Mouse (Mus musculus) hindbrain, embryonic 12.5 days (tissue): Measurements from ENCODE around the gene Ncan. TPM values are rescaled to one million over a fixed set of nuclear protein-coding genes. Genes with fewer than 3 reads are reported as not detected.

Source experiments
- ATAC-seq: fragments of 200-750 bp; cut with Nextera tagmentation; 2 replicates; pipeline ENCODE4 v1.8.0; 2017; ENCODE audit warnings: moderate TSS enrichment; ENCODE audit not compliant: low FRiP score
- H3K27ac ChIP-seq: fragments of 300-500 bp; sonication (generic); 2 replicates; pipeline ENCODE4 v1.5.1; 2016; ENCODE audit warnings: mild to moderate bottlenecking
- H3K27me3 ChIP-seq: fragments of 300-500 bp; sonication (generic); 2 replicates; pipeline ENCODE4 v1.6.1; 2016; ENCODE audit warnings: mild to moderate bottlenecking
- H3K36me3 ChIP-seq: fragments of 300-500 bp; sonication (generic); 2 replicates; pipeline ENCODE4 v1.6.1; 2016; ENCODE audit warnings: mild to moderate bottlenecking
- H3K4me1 ChIP-seq: fragments of 300-500 bp; sonication (generic); 2 replicates; pipeline ENCODE4 v1.6.1; 2016
- H3K4me2 ChIP-seq: fragments of 300-500 bp; sonication (generic); replicated peaks from 2 replicates; pipeline ENCODE4 v1.6.1; 2016; ENCODE audit warnings: mild to moderate bottlenecking
- H3K4me3 ChIP-seq: fragments of 300-500 bp; sonication (generic); 2 replicates; pipeline ENCODE4 v1.5.1; 2016; ENCODE audit warnings: mild to moderate bottlenecking
- H3K9ac ChIP-seq: fragments of 300-500 bp; sonication (generic); 2 replicates; pipeline ENCODE4 v1.6.1; 2016; ENCODE audit warnings: mild to moderate bottlenecking, moderate library complexity
- H3K9me3 ChIP-seq: fragments of 300-500 bp; sonication (generic); replicated peaks from 2 replicates; pipeline ENCODE4 v1.6.1; 2016; ENCODE audit warnings: mild to moderate bottlenecking
- WGBS: fragments of 180-500 bp; shearing (Covaris S2); methylation state at CpG from one replicate; pipeline ENCODE4 v1.1.7; 2016; 5-methylcytosine and 5-hydroxymethylcytosine counted together
- polyA plus RNA-seq: library from polyadenylated mRNA; unstranded; fragments of >200 nt; fragmentation: Nextera tagmentation; extraction: Ambion mirVana; gene quantifications from 2 replicates; pipeline ENCODE4 v1.2.1, GENCODE M21; 2016

Ncan gene
- polyA plus RNA-seq, 1 experiment from 2014 or later = 92.0 TPM

GRCm38 (mm10) chr8:70139981-70140380 lies 19.3 kb upstream of the Ncan start:
- peaks cover 21% of the 10 kb centered on the region for H3K4me1 ChIP-seq
- peak overlapping the region; percentile 79 for H3K9ac ChIP-seq
- H3K27ac ChIP-seq = peak overlapping the region; percentile 85
- H3K27me3 ChIP-seq = no peaks in the 10 kb centered on the region
- peaks cover 49% of the 10 kb centered on the region for H3K36me3 ChIP-seq
- H3K4me3 ChIP-seq = peak overlapping the region; percentile 73
- WGBS = 16% methylated on average over 9 of the region's 9 CpGs
- H3K4me2 ChIP-seq = peak overlapping the region; percentile 83
- ATAC-seq = no peak
- H3K9me3 ChIP-seq = no peaks in the 10 kb centered on the region

- no peaks in the 10 kb centered on the region for H3K27me3 ChIP-seq
- peak within 1 kb of the TSS; percentile 73 for H3K4me3 ChIP-seq
- WGBS = under 1% methylated on average over 46 of the region's 46 CpGs
- H3K9ac ChIP-seq = peak within 1 kb of the TSS; percentile 79
- H3K4me2 ChIP-seq = peak within 1 kb of the TSS; percentile 83
- peaks cover 49% of the 10 kb centered on the region for H3K36me3 ChIP-seq
- ATAC-seq = peak; percentile 98
- peaks cover 21% of the 10 kb centered on the region for H3K4me1 ChIP-seq
- H3K27ac ChIP-seq = peak within 1 kb of the TSS; percentile 85
- H3K9me3 ChIP-seq = no peaks in the 10 kb centered on the region
Measured at GRCm38 (mm10) chr8:70139026-70139857, 18.6 kb upstream of the Ncan start, which contains the start of the genes Rfxank, Borcs8 and Mef2b. Rfxank (minus strand) TSS chr8:70139154. Borcs8 (plus strand) TSS chr8:70139499. Mef2b (plus strand) TSS chr8:70139711.

- H3K4me3 ChIP-seq = peak overlapping the region; percentile 73
- no peaks in the 10 kb centered on the region for H3K9me3 ChIP-seq
- H3K36me3 ChIP-seq = peaks cover 50% of the 10 kb centered on the region
- peaks cover 21% of the 10 kb centered on the region for H3K4me1 ChIP-seq
- H3K27me3 ChIP-seq = no peaks in the 10 kb centered on the region
- 79% methylated on average over 4 of the region's 4 CpGs for WGBS
- no peak for ATAC-seq
- peak overlapping the region; percentile 83 for H3K4me2 ChIP-seq
- H3K27ac ChIP-seq = no peak overlapping the region
- H3K9ac ChIP-seq = peak overlapping the region; percentile 41
Measured at GRCm38 (mm10) chr8:70137890-70138289, 17.2 kb upstream of the Ncan start.

- 91% methylated on average over 4 of the region's 4 CpGs for WGBS
- H3K36me3 ChIP-seq = peaks cover 46% of the 10 kb centered on the region
- no peaks in the 10 kb centered on the region for H3K9me3 ChIP-seq
- no peak overlapping the region for H3K27ac ChIP-seq
- no peak for ATAC-seq
- no peak overlapping the region for H3K9ac ChIP-seq
- H3K27me3 ChIP-seq = no peaks in the 10 kb centered on the region
- H3K4me3 ChIP-seq = no peak overlapping the region
- H3K4me1 ChIP-seq = peaks cover 27% of the 10 kb centered on the region
- H3K4me2 ChIP-seq = no peak overlapping the region
Measured at GRCm38 (mm10) chr8:70136591-70136990, 15.9 kb upstream of the Ncan start.

- Histone ChIP-seq H3K4me3 (no peak overlapping the region), H3K27ac (no peak overlapping the region), H3K4me2 (no peak overlapping the region), H3K27me3 (no peaks in the 10 kb centered on the region), H3K9me3 (no peaks in the 10 kb centered on the region), H3K9ac (no peak overlapping the region), H3K4me1 (peaks cover 20% of the 10 kb centered on the region), H3K36me3 (peaks cover 46% of the 10 kb centered on the region)
- ATAC-seq = no peak
- WGBS = 96% methylated on average over 9 of the region's 9 CpGs
Measured at GRCm38 (mm10) chr8:70134931-70135330, 14.3 kb upstream of the Ncan start.

- Histone ChIP-seq H3K36me3 (peaks cover 46% of the 10 kb centered on the region), H3K9me3 (no peaks in the 10 kb centered on the region), H3K4me1 (peaks cover 20% of the 10 kb centered on the region), H3K4me2 (no peak overlapping the region), H3K4me3 (no peak overlapping the region), H3K27me3 (no peaks in the 10 kb centered on the region), H3K9ac (no peak overlapping the region), H3K27ac (no peak overlapping the region)
- no peak for ATAC-seq
- WGBS = 94% methylated on average over 5 of the region's 5 CpGs
Measured at GRCm38 (mm10) chr8:70134086-70134485, 13.4 kb upstream of the Ncan start.

- WGBS = 2% methylated on average over 37 of the region's 37 CpGs
Measured at GRCm38 (mm10) chr8:70131166-70131883, 10.7 kb upstream of the Ncan start, which contains the start of gene Nr2c2ap. Nr2c2ap (plus strand) TSS chr8:70131333.

GRCm38 (mm10) chr8:70130066-70130465 lies 9.4 kb upstream of the Ncan start:
- Histone ChIP-seq H3K9ac (no peak overlapping the region), H3K4me2 (no peak overlapping the region), H3K27me3 (no peaks in the 10 kb centered on the region; the same call in 1 of the 2 replicates), H3K9me3 (no peaks in the 10 kb centered on the region), H3K27ac (no peak overlapping the region), H3K4me3 (no peak overlapping the region), H3K4me1 (peaks cover 11% of the 10 kb centered on the region), H3K36me3 (peaks cover 28% of the 10 kb centered on the region)
- WGBS = 78% methylated on average over 3 of the region's 3 CpGs
- no peak for ATAC-seq

More at GRCm38 (mm10) chr8:70131166-70131883, 10.7 kb upstream of the Ncan start, which contains the start of gene Nr2c2ap:
- no peak within 1 kb of the TSS for H3K27ac ChIP-seq
- peak within 1 kb of the TSS; percentile 66 for H3K4me2 ChIP-seq
- peak within 1 kb of the TSS; percentile 59 for H3K9ac ChIP-seq
- H3K9me3 ChIP-seq = no peaks in the 10 kb centered on the region
- peaks cover 41% of the 10 kb centered on the region for H3K36me3 ChIP-seq
- peak; percentile 87 for ATAC-seq
- H3K27me3 ChIP-seq = no peaks in the 10 kb centered on the region
- peaks cover 11% of the 10 kb centered on the region for H3K4me1 ChIP-seq
- peak within 1 kb of the TSS; percentile 65 for H3K4me3 ChIP-seq

GRCm38 (mm10) chr8:70129309-70129952 lies 8.8 kb upstream of the Ncan start:
- Histone ChIP-seq H3K36me3 (peaks cover 22% of the 10 kb centered on the region), H3K4me3 (no peak overlapping the region), H3K27ac (no peak overlapping the region), H3K27me3 (peaks cover 3% of the 10 kb centered on the region), H3K4me2 (no peak overlapping the region), H3K9ac (no peak overlapping the region), H3K9me3 (no peaks in the 10 kb centered on the region), H3K4me1 (peaks cover 11% of the 10 kb centered on the region)
- ATAC-seq = 0 out of 2 replicates have a peak, but pooled peaks have one; percentile 24
- WGBS = 71% methylated on average over 9 of the region's 9 CpGs

- Histone ChIP-seq H3K9me3 (no peaks in the 10 kb centered on the region), H3K4me2 (no peak overlapping the region), H3K27ac (no peak overlapping the region), H3K9ac (no peak overlapping the region), H3K27me3 (peaks cover 10% of the 10 kb centered on the region), H3K36me3 (peaks cover 12% of the 10 kb centered on the region), H3K4me1 (peaks cover 11% of the 10 kb centered on the region), H3K4me3 (no peak overlapping the region)
- WGBS = 77% methylated on average over 3 of the region's 3 CpGs
- no peak for ATAC-seq
Measured at GRCm38 (mm10) chr8:70128435-70128834, 7.8 kb upstream of the Ncan start.

- no peaks in the 10 kb centered on the region for H3K36me3 ChIP-seq
- peaks cover 13% of the 10 kb centered on the region for H3K27me3 ChIP-seq
- 65% methylated on average over 8 of the region's 8 CpGs for WGBS
- peaks cover 6% of the 10 kb centered on the region for H3K4me1 ChIP-seq
- H3K27ac ChIP-seq = no peak overlapping the region
- no peak overlapping the region for H3K4me3 ChIP-seq
- no peak for ATAC-seq
- no peak overlapping the region for H3K9ac ChIP-seq
- no peak overlapping the region for H3K4me2 ChIP-seq
- H3K9me3 ChIP-seq = no peaks in the 10 kb centered on the region
Measured at GRCm38 (mm10) chr8:70124992-70125391, 4.3 kb upstream of the Ncan start.

- Histone ChIP-seq H3K4me1 (peaks cover 13% of the 10 kb centered on the region), H3K27me3 (peaks cover 24% of the 10 kb centered on the region), H3K4me3 (no peak overlapping the region), H3K36me3 (no peaks in the 10 kb centered on the region), H3K9ac (no peak overlapping the region), H3K9me3 (no peaks in the 10 kb centered on the region), H3K27ac (no peak overlapping the region), H3K4me2 (no peak overlapping the region)
- 49% methylated on average over 2 of the region's 2 CpGs for WGBS
- ATAC-seq = no peak
Measured at GRCm38 (mm10) chr8:70122863-70123262, 2.2 kb upstream of the Ncan start.
